Mouse (Mus musculus) erythroid progenitor cell, adult 5-6 weeks (primary cell): Measurements from ENCODE around the gene Adprm. TPM values are rescaled to one million over a fixed set of nuclear protein-coding genes. Genes with fewer than 3 reads are reported as not detected.
A peak's percentile ranks its signal among the peaks of the same experiment; 100 is the strongest.

Experiments
- ATAC-seq: replicated peaks from 2 replicates; pipeline ENCODE4 v1.8.0; 2016; ENCODE audit warnings: moderate number of reproducible peaks, mild to moderate bottlenecking, moderate TSS enrichment, inconsistent platforms; ENCODE audit not compliant: poor library complexity, low FRiP score, severe bottlenecking
- total RNA-seq, 2 experiments: library from RNA; stranded (forward) in 1 of 2; stranded (reverse) in 1 of 2; fragments of 150-400 nt in 1 of 2; fragments of 186-747, 209-891 nt in 1 of 2; gene quantifications; 2 replicates each; pipeline versions ENCODE4 v1.2.3 to v1.2.4; 2015 to 2017; ENCODE audit warnings: low replicate concordance in 2 of 2

The Adprm gene
- total RNA-seq, 2 experiments from 2014 or later: 8.5 to 34.8 TPM

DNA sequence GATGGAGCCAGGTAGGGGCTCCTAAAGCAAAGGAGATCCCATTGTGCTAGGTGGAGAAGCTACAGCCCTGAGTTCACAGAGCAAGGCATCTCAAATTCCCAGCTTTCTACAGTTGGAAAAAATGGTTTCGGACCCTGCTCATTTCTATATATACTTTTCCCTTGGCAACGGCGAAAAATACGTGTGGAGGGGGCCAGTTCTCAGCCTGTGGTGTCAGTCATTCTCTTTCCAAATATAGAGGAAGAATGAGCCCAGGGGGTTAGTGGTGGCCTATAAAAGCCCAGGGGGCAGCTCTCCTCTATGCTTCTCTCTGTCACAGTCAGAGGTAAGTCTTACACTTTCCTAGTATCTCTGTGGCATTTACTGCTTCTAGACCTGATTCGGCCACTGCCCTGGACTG, 25.6 kb upstream of the Adprm start, which contains the start of gene Myh3:
Gene Myh3, plus strand, starts transcription at position 301 of the 400 bp plus-strand sequence.
- ATAC-seq: no peak

DNA sequence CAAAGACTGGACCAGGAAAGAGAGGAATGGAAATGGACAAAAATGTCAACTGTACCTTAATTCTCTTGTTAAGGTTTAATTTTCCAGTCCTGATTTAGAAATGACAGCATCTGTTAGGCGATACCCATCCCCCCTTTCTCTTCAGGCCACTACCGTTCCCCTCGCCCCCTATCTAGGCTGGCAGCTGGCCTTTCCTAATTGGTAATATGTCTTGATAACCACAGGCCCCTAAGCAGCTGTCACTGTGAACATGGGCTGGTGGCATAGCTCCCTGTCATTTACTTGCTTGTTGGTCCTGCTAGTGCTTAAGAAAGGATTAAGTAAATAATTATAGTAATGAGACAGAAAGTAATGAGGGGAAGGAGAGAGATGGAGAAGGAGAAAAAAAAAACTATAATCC, 25.0 kb upstream of the Adprm start:
- ATAC-seq: no peak

DNA sequence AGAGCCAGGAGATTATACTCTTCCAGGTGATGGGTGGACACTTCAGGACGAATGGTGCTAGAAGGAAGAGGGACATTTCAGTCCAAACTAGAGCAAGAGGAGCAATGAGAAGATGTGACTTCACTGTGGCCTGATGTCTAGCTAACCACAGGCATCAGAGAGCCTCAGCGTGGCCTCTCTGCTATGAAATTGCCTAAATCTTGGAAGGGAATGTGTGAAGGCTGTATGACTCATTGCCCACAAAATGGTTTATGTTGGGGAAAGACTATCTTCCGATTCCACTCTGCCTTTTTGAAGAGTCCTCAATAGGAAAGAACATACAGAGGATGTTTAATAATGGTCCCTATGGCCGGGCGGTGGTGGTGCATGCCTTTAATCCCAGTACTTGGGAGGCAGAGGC, 24.4 kb upstream of the Adprm start:
- no peak for ATAC-seq

DNA sequence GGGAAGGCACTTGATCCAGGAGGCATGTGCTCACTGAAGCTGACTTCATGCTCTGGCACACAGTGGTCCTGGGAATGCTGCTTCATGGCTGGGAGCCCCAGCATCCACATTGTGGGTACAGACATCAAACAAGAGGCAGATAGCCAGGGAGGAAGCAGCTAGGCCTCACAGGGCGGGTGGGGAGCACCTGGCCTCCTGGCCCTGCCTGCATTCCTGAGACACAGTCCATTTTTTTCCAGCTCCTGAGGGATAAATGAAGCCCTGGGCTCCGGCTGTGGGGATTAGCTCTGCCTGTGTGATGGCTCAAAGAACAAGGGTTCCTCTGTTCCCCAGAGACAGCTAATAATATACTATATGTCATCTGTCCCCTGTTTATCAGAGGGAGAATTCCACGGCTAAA, 22.6 kb upstream of the Adprm start:
- no peak for ATAC-seq

DNA sequence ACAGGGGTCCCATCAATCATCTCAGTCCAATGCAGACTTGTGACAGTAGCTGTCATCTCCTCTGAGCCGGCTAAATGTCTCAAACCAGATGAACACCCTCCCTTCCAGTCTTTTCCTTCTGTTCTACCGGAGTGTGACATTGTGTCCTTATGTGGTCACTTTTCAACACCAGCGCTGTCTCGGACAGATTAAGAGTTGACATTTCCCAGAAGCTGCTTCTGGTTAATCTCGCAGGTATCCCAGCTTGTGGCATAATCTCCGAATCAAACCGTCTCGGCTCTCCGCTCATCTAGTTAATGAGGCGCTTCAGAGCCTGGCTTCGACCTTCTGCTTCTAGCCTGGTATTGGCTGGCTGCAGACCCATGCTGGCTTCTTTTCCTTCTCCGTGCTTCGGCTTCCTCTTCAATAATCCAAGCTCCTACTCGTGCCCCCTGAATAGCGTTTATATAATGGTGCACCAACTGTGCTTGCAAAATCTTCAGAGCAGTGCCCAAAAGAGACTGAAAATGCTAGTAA, 20.3 kb upstream of the Adprm start:
- no peak for ATAC-seq

DNA sequence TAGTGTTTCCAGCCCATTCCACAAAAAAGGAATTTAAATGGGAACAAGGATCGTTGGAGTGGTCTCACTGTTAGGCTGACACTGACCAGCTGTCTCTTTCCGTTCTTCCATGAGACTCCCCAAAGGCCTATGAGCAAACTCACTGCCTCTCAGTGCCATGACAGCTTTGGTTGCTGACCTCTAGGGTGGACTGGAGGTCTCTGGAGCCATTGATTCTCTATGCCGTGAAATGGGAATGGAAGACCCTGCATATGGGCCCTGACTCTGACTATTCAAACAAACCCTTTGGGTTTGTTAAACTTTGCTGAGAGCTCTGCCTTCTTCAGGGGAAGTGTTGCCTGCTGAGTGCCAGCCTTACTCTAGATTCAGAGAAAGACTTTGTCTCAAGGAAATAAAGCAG, 15.3 kb upstream of the Adprm start:
- ATAC-seq: no peak

DNA sequence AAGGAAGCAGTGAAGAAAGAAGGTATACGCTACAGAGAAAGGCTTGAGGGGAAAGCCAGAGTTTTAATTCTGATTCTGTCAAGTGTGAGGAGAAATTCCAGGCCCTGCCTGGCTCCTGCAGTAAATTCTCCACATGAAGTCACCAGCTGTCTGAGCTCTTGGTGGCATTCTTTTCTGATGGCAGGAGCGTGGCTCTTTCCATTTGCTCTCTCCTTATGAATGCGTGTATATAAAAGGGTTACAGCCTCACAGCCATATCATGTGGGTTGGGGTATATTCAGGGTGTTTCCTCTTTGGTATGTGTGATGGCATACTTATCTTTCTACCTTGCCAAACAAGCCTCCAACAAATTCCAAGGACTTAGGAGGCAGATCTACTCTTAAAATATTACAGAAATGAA, 10.3 kb upstream of the Adprm start:
- no peak for ATAC-seq

DNA sequence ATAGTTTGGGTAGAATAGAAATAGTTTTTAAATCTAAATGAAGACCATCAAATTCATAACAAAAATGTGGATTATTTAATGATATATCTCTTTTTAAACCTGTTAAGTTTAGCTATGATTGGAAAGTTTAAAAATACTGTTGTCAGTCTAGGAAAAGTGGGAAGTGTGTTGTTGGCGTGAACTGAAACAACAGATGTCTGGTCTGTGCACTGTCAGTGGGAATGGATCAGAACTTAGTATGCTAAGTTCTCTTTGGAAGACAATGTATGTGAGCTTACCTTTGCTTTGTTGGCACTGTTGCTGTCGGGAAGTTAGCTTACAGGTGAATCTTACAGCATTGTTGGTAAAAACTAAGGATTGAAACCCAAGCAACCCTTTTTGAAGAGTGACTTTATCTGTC, 8.9 kb upstream of the Adprm start:
- no peak for ATAC-seq

DNA sequence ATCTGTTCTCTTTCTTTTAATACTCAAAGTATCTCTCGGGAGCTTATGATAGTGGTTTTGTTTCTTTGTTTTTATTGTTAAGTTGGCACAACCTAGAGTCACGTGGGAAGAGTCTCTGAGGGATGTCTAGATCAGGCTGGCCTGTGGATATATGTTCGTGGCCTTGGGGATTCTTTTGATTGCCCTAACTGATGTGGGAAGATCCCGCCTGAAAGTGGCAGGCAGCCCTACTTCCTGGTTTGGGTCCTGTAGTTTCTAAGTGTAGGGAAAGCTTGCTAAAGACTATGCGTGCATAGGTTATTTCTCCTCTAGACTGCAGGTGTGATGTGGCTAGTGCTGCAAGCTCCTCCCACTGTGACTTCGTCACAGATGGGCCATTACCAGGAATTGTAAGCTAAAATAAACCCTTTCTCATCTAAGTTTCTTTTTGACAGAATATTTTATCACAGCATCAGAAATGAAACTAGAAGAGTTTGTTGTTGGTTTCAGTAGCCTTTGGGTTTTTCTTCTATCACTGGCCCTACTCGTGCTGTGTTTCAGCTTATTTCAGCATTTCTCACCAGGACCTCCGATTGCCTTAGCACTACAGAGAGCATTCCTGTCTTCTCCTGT, 2.5 kb upstream of the Adprm start:
- ATAC-seq: no peak

DNA sequence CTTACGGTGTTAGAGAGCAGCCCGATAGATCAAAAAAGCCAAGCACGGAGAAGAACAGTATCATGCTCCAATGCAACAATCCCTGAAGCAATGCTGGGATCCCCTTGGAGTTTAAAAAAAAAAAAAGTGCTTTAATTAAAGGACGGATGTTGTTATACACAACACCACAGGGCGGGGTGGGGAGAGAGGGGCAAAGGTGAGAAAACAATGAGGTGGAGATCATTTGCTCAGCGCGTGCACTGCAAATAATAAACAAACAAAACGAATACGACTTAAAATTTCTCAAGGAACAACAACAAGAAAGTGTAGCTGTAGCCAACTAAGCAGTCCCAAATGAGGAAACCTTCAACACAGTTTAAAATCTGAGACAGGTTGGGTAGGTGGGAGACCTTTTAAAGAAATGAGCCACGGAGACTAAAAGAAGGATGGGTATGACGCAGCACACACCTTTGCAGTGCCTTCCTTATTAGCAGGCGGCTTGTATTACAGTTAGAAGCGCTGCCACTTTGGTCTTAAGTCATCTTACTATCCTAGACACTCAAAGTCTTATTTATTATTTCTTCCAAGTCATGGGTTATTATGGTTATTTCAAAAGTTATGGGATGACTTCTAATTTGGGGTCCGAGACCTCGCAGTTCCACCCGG, 596 bp downstream of the Adprm start:
- 0 out of 2 replicates have a peak, but pooled peaks have one; percentile 44 for ATAC-seq

DNA sequence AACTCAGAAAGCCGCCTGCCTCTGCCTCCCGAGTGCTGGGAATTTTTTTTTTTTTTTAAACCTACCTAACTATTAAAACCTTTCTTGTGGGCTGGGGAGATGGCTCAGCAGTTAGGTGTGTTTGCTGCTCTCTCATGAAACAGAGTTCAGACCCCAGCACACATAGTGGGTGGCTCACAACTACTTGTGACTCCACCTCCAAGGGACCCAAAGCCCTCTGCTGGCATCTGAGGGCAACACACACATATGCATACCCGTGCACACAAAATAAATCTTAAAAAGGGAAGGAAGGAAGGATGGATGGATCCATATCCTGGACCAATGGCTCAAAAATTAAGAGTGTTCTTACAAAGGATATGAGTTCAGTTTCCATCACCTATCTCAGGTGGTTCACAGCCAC, 3.1 kb downstream of the Adprm start:
- ATAC-seq: no peak

DNA sequence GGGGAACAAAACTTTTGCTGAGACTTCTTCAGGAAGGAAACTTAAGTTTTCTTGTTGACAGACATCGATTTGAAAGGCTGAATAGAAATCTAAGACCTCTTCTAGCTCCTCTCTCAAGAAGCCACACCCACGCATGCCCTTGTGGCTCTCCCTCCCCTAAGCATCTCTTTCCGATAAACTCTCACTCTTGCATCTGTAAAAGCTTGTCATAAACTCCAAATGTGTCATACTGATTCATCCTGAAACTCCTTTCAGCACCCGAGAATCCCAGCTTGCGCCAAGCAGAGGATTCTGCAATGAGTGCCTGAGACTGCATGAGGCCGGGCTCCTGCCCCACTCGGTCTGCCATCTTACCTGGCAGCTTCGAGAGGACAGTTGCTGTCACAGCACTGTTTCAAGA, 3.9 kb downstream of the Adprm start:
- no peak for ATAC-seq

DNA sequence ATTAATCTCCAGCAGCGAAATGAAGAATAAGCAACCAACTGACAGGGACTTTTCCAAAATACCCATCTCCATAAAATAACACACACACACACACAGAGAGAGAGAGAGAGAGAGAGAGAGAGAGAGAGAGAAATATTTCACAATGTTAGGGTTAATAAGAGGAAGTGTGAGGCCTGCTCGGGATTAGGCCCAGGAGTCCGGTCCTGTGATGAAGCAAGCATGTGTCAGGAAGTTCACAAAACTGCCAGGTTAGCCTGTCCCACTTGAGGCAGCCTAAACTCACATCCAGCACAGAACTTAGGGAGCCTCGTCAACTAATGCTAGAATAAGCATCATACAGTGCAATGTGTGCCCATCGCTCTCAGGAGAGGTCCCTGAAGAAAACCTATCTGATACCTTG, 5.2 kb downstream of the Adprm start:
- no peak for ATAC-seq

DNA sequence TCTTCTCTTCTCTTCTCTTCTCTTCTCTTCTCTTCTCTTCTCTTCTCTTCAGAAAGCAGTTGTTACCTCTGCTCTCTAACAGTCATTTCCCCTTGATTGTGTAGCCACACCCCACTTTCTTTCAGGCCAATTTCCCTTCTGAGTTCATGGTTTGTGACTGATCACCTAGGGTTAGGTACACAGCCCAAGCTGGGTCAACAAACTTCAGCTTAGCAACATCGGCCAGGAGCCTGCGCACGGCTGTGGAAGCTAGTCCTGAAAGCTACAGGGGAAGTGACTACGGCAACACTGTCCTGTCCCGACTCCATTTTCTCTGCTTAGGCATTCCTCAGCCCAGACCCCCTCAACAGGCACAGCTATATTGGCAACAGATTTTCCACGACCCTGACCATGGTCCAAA, 7.4 kb downstream of the Adprm start:
- no peak for ATAC-seq

DNA sequence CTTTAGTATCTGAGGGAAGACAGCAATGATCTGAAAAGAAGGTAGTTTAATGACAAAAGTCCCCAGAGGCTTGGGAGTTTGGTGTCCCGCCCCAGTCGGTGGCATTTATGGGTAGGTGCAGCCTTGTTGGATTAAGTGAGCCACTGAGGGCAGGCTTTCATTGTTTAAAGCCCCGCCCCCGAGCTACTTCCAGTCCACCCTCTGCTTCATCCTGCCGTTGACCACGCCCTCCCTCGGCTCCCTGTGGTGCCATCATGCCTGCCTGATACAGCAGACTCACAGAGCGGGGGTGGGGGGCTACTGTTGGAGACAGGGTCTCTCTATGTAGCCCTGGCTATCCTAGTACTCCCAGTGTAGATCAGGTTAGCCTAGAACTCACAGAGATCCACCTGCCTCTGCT, 9.4 kb downstream of the Adprm start:
- no peak for ATAC-seq

DNA sequence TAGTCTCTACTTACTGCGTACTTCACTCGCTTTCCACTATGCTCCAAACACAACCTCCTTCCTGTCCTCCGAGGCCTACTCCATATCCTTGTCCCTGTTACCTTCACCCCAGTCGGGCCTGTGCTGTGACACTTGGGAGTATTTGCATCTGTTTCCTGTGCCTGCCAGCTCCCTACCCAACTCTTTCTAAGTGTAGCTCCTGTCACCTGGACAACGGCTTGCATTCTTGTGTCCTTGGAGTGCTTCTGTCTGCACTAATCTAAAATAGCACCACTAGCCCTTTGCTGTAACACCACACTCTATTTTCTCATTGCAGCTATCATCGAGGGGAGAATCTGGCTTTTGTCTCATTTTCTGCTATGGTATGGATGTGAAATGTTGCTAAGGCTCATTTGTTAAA, 11.9 kb downstream of the Adprm start:
- ATAC-seq: no peak

DNA sequence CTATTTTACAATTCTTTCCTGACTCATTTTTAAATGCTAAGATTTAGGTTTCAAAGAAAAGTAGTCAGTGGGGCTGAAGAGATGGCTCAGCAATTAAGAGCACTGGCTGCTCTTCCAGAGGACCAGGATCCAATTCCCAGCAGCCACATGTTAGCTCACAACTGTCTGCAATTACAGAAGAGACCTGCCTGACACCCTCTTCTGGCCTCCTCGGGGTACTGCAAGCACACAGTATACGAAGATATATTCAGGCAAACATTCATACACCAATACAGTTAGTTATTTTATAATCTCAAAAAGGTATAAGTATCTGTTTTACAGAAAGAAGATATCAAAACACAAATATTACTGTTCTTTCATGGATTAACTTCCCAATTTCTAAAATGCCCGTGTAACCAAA, 12.6 kb downstream of the Adprm start:
- ATAC-seq: no peak

DNA sequence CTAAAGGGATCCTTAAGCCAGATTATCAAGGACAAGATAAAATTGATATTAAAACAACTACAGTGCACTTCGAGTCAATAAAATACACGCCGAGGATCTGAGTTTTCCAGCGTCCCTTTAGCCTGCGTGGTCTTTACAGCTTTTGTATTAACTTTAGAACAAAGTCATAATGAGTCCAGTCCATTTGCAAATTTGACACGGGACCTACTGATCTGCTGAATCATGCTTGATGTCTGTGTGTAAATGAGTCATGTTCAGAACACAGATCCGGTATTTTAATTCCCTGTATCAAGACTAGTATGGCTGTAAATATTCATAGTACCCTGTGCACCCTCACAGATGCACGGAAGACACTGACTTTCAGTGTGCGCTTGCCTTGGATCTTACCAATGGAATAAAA, 15.5 kb downstream of the Adprm start:
- ATAC-seq: no peak

DNA sequence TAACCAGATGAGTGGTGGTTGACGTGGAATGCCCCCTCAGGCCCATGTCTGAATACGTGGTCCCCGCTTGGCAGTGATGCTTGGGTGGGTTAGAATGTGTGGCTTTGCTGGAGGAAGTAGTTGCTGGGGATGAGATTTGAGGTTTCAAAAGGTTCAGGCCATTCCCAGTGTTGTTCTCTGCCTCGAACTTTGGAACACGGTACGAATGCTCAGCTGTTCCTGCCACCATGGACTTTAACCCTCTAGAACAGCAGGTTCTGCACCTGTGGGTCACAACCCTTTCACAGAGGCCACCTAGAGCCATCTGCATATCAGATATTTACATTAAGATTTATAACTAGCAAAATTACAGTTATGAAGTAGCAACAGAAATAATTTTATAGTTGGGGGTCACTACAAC, 16.2 kb downstream of the Adprm start:
- no peak for ATAC-seq

DNA sequence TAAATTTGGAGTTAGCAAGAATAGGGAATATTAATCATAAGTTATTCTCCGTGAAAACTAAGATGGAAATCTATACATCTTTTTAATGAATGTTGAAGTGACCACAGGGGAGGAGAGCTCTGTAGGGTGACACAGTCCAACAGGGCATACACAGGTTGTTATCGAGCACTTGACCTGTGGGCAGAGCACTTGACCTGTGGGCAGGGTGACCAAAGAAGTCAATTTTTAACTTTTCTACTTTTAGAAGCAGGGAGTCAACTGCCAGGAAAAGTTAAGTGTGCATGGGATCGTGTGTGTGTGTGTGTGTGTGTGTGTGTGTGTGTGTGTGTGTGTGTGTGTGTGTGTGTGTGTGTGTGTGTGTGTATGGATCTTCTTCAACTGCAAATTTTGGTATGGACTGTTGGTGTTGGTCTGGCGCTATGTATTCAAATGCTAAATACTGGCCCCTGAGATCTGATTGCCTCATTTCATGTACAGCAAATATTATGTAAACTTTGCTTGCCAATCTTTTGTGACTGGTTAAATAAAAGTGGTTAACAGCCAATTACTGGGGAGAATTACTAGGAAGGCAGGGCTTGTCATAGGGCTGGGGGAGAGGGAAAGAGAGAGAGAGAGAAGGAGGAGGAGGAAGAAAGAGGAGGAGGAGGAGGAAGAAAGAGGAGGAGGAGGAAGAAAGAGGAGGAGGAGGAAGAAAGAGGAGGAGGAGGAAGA, 17.5 kb downstream of the Adprm start:
- ATAC-seq: no peak

DNA sequence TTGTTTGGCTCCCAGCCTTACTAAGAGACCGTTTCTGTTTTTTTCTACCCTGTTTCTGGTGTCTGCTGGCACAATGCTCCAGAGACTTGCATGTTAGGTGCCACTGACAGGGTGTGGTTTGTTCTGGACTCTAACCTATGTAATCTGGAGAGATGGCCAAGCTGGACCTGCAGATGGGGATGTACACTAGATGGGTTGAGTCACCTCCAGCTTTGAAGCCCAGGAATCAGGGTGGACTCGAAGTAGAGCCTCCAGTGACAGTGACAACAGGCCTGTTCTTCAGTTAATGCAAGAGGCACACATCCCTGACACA, 20.8 kb downstream of the Adprm start:
- no peak for ATAC-seq
